Mouse (Mus musculus) ES-E14 (cell line): Measurements from ENCODE around the gene Nudt9. TPM values are rescaled to one million over a fixed set of nuclear protein-coding genes. Genes with fewer than 3 reads are reported as not detected.

ENCODE experiments used
- DNase-seq: peaks from one replicate; pipeline ENCODE4 v3.0.0-alpha.2; 2013; ENCODE audit warnings: low read depth, low spot score
- H3K27ac ChIP-seq: 2 replicates; pipeline ENCODE4 v1.5.1; 2012; ENCODE audit warnings: low read depth, mild to moderate bottlenecking, low read length, moderate library complexity, mixed read lengths; ENCODE audit not compliant: poor library complexity, insufficient read depth, severe bottlenecking
- H3K36me3 ChIP-seq: 2 replicates; pipeline ENCODE4 v1.6.1; 2012; ENCODE audit warnings: mild to moderate bottlenecking, low read length, moderate library complexity, mixed read lengths; ENCODE audit not compliant: control insufficient read depth, poor library complexity, insufficient read depth, severe bottlenecking
- H3K4me1 ChIP-seq, 2 experiments: fragments of 150-350 bp in 1 of 2; sonication (generic) in 1 of 2; 2 replicates each; pipeline ENCODE4 v1.6.1; 2012; ENCODE audit warnings: low read length in 2 of 2, mild to moderate bottlenecking in 1 of 2, mixed read lengths in 1 of 2; ENCODE audit not compliant: control insufficient read depth in 2 of 2, insufficient read depth in 2 of 2, poor library complexity in 1 of 2
- H3K4me3 ChIP-seq, 2 experiments: fragments of 150-350 bp in 1 of 2; sonication (generic) in 1 of 2; 2 replicates each; pipeline ENCODE4 v1.5.1; 2012; ENCODE audit warnings: low read length in 2 of 2, low read depth in 1 of 2, mild to moderate bottlenecking in 1 of 2, mixed read lengths in 1 of 2; ENCODE audit not compliant: insufficient read depth in 1 of 2, poor library complexity in 1 of 2, severe bottlenecking in 1 of 2
- H3K9ac ChIP-seq: 2 replicates; pipeline ENCODE4 v1.6.1; 2012; ENCODE audit warnings: low read depth, mild to moderate bottlenecking, low read length, mixed read lengths; ENCODE audit not compliant: poor library complexity, insufficient read depth, severe bottlenecking
- H3K9me3 ChIP-seq: fragments of 150-350 bp; sonication (generic); 2 replicates; pipeline ENCODE4 v1.6.1; 2012; ENCODE audit warnings: low read depth, mild to moderate bottlenecking, low read length; ENCODE audit not compliant: control insufficient read depth, insufficient read depth
- CHD2 ChIP-seq: IDR thresholded peaks from 2 replicates; pipeline ENCODE4 v1.6.1; 2014; ENCODE audit warnings: mild to moderate bottlenecking, low read depth, low read length, inconsistent platforms
- HCFC1 ChIP-seq: IDR thresholded peaks from 2 replicates; pipeline ENCODE4 v1.6.1; 2012; ENCODE audit warnings: low read length, inconsistent platforms, borderline replicate concordance; ENCODE audit not compliant: insufficient read depth
- MAFK ChIP-seq: IDR thresholded peaks from 2 replicates; pipeline ENCODE4 v1.6.1; 2014; ENCODE audit warnings: mild to moderate bottlenecking, low read depth, low read length, inconsistent platforms; ENCODE audit not compliant: insufficient read depth
- ZC3H11A ChIP-seq: IDR thresholded peaks from 2 replicates; pipeline ENCODE4 v1.6.1; 2012; ENCODE audit warnings: low read depth, mild to moderate bottlenecking, inconsistent platforms, low read length, borderline replicate concordance
- ZNF384 ChIP-seq: IDR thresholded peaks from 2 replicates; pipeline ENCODE4 v1.6.1; 2012; ENCODE audit warnings: low read depth, low read length, inconsistent platforms
- in situ Hi-C, 2 experiments: fragments of 600-800 bp; cut with MboI; formaldehyde crosslinking; loops; one replicate each; pipeline ENCODE4 v1.15.1; 2025; ENCODE audit warnings: low sequenced_read_pairs in 2 of 2, inconsistent platforms in 1 of 2; ENCODE audit not compliant: unreplicated experiment in 2 of 2
- total RNA-seq: library from RNA; depleted of rRNA; stranded (reverse); fragments of 300-350 nt; gene quantifications from 2 replicates; pipeline ENCODE4 v1.2.3, GENCODE M21; 2012

The Nudt9 gene
- total RNA-seq, 1 experiment: 55.4 TPM

DNA sequence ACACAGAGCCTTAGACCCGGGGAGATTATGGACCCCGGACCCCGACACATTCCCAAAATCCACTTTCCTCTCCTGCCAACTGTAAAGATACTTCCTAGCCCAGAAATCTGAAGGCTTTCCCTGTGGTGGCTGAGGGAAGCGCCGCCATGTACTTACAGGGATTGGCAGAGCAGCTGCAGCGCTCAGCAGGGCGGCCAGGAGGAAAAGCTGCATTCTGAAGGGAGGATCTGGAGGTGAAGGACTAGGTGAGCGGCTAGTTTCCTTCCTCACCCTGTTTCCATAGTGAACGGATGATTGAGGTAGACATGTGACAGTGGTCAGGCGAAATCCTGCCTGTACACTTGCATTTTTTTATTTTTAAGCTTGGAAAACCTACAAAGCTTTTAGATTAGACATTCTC is 30.3 kb downstream of the Nudt9 start:
- Histone ChIP-seq H3K9me3 (no peaks in the 10 kb centered on the region), H3K4me1 (peaks cover 0 to 3% of the 10 kb centered on the region in 2 experiments; a peak in 2 of 4 replicates), H3K27ac (no peak overlapping the region), H3K9ac (no peak overlapping the region), H3K36me3 (no peaks in the 10 kb centered on the region), H3K4me3 (no peak overlapping the region)
- DNase-seq: no peak
- no peak for TF ChIP-seq ZNF384
- TF ChIP-seq CHD2: no peak
- no peak for TF ChIP-seq HCFC1
- in situ Hi-C loops: no loop called here

- DNase-seq: no peak
- TF ChIP-seq ZNF384 (no peak), HCFC1 (no peak), CHD2 (no peak), ZC3H11A (no peak), MAFK (no peak)
- no peaks in the 10 kb centered on the region for H3K36me3 ChIP-seq
- no peak within 1 kb of the TSS for H3K27ac ChIP-seq
- H3K4me3 ChIP-seq: no peak within 1 kb of the TSS
- H3K9ac ChIP-seq: no peak within 1 kb of the TSS
- H3K4me1 ChIP-seq: peaks cover 0 to 2% of the 10 kb centered on the region in 2 experiments; a peak in 1 of 4 replicates
- no peaks in the 10 kb centered on the region for H3K9me3 ChIP-seq
- in situ Hi-C loops: no loop called here
These were observed 31.4 kb downstream of the Nudt9 start, which contains the start of gene Gm17660 for GRCm38 (mm10) chr5:104077508-104077907. Gm17660 (minus strand) TSS chr5:104077608.

DNA sequence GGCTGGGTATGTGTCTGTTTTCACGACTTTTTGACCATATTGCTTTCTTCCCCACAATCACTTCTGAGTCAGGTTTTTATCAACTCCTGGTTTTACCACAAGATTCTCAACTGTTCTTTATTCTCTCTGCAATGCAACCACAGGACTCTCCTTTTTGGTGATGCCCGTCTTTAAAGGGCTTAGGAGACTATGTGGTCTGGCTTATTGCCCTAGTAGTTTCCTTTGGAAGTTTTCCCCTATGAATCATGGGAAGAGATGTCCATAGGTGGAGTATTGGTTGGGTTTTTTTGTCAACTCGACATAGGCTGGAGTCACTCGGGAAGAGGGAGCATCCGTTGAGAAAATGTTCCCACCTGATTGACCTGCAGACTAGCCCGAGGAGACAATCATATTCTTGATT is 34.6 kb downstream of the Nudt9 start:
- Histone ChIP-seq H3K4me3 (no peak overlapping the region), H3K9me3 (no peaks in the 10 kb centered on the region), H3K9ac (no peak overlapping the region), H3K27ac (no peak overlapping the region), H3K36me3 (no peaks in the 10 kb centered on the region), H3K4me1 (no peaks in the 10 kb centered on the region)
- DNase-seq: no peak
- TF ChIP-seq MAFK: no peak
- in situ Hi-C loops: no loop called here

DNA sequence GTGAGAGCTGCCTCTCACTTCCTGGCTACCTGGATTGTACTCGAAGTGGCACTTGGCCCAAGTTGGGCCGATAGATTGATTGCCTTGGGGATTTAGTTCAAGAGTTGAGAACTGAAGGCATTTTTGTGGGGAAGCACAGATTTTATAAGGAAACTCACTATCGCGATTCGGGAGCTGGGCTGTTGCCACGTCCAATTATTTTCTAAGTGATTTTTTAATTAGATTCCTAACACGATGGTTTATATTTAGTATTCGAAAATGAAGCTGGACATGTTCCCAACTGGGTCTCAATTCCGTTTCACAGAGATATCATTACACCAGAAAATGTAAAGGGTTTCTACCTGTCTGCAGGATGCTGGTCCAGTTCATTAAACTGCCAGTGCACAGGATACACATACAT is 39.3 kb downstream of the Nudt9 start:
- Histone ChIP-seq H3K4me1 (no peaks in the 10 kb centered on the region), H3K36me3 (no peaks in the 10 kb centered on the region), H3K9me3 (no peaks in the 10 kb centered on the region), H3K4me3 (no peak overlapping the region), H3K27ac (no peak overlapping the region), H3K9ac (no peak overlapping the region)
- no peak for DNase-seq
- in situ Hi-C loops: no loop called here
- TF ChIP-seq ZC3H11A (no peak), MAFK (no peak), ZNF384 (no peak), CHD2 (no peak), HCFC1 (no peak)

DNA sequence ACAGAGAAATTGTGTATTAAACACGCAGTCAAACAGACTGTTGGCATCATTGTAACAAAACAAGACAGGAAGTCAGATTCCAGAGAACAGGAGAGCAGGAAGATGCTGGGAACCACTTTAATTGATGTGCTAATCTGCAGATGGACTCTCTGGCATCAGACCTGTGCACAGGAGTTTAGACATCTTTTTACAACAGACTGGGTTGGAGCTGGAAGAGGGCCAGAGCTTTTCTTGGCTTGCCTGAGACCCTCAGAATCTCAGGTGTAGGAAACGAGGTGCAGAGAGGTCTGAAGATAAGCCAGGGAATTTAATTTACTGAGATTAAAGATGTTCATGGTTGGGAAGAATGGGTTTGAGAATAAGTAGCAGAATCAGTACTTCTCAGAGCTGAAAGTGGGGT is 43.6 kb downstream of the Nudt9 start:
- no peak for DNase-seq
- Histone ChIP-seq H3K4me3 (no peak overlapping the region), H3K4me1 (no peaks in the 10 kb centered on the region), H3K9me3 (no peaks in the 10 kb centered on the region), H3K27ac (no peak overlapping the region), H3K36me3 (no peaks in the 10 kb centered on the region), H3K9ac (no peak overlapping the region)
- TF ChIP-seq HCFC1 (no peak), ZNF384 (no peak), MAFK (no peak), CHD2 (no peak), ZC3H11A (no peak)
- in situ Hi-C loops: no loop called here
